Mouse (Mus musculus): ENCODE measurements around the gene Pdzd9. TPM values are rescaled to one million over a fixed set of nuclear protein-coding genes. Genes with fewer than 3 reads are reported as not detected.

Pdzd9 gene
- polyA plus RNA-seq (2015; fragmentation: Nextera tagmentation; extraction: Ambion mirVana) = 0.19 and 0.23 TPM in 2 replicates

GRCm38 (mm10) chr7:120670153-120670875 is at the start of gene Pdzd9:
Pdzd9 (minus strand) TSS chr7:120670343.

DNA sequence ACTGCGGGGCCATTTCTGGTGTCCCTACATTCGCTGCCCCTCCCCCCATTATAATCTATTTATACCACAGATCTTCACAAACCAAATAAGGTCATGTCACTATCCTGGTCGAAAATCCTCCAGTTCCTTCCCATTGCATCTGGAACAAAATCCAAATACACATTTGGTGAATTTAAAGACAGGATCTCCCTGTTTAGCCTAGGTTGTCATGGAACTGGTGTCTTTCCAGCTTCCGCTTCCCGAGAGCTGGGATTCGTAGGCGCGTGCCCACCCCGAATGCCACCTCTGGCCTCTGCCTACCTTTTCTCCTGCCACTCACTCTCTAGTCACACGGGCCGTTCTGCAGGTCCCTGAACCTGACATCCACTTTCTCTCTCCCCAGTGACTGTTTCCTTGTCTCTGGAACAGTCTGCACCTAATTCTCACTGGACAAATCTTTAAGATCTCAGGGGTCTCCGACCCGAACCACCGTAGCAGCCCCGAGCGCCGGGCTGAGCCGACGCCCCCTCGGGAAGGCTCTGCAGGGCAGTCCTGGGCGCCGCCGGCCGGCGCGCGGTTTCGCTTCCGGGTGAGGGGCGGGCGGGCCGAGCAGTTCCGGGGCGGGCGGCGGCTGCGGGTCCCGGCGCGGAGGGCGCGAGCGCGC is 7.0 kb upstream of the Pdzd9 start, which contains the start of gene Mosmo:
TSS of gene Mosmo (plus strand) at position 618 of the 643 bp plus-strand sequence.

DNA sequence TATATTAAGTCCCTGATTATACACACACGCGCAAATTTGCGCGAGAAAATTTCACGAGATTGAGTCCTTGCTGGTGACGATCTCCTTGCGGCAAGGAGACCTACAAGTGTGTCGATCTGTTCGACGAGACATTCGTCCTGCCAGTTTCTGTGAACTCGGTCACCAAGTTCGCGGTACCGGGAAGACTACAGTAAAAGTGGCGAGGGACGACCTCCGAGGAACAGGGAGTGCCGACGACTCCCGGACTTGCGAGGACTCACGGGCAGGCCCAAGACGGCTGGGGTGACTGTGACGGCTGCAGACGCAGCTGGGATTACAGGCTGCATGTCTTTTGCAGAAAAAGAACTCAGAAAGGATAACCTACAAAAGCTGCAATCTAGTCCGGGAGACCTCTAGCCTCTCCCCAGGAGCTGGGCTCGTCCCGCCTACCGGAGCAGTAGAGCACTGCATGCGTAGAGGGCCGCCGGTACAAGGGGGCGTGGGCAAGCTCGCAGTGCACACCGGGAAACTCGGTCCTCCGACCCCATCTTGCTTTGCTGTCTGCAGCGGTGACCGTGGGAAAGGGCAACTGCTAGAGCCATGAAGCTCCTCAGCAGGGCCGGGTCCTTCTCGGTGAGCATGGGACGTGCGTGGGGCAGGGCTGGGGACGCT is 35.3 kb downstream of the Pdzd9 start, which contains the start of gene Uqcrc2:
TSS of gene Uqcrc2 (plus strand) at position 466 of the 651 bp plus-strand sequence.

Other genes starting within 250 kb of the Pdzd9 start
- gene Uqcrc2, start 35.2 kb downstream of the Pdzd9 start, polyA plus RNA-seq (2015; fragmentation: Nextera tagmentation; extraction: Ambion mirVana) = 109 and 119 TPM in 2 replicates
- gene Mosmo, start 7.3 kb upstream of the Pdzd9 start, polyA plus RNA-seq (2015; fragmentation: Nextera tagmentation; extraction: Ambion mirVana) = 10.0 and 10.6 TPM in 2 replicates
- 0.07 and 0.28 TPM in 2 replicates for gene Vwa3a, start 69.0 kb upstream of the Pdzd9 start, polyA plus RNA-seq (2015; fragmentation: Nextera tagmentation; extraction: Ambion mirVana)
- not detected in 2 replicates for gene Gm5737, start 142.0 kb upstream of the Pdzd9 start, polyA plus RNA-seq (2015; fragmentation: Nextera tagmentation; extraction: Ambion mirVana)
- gene Eef2k, start 172.5 kb upstream of the Pdzd9 start, polyA plus RNA-seq (2015; fragmentation: Nextera tagmentation; extraction: Ambion mirVana) = 49.2 and 49.5 TPM in 2 replicates
- gene Polr3e, start 247.4 kb upstream of the Pdzd9 start, polyA plus RNA-seq (2015; fragmentation: Nextera tagmentation; extraction: Ambion mirVana) = 16.7 and 17.1 TPM in 2 replicates